In the genomic region with DNA sequence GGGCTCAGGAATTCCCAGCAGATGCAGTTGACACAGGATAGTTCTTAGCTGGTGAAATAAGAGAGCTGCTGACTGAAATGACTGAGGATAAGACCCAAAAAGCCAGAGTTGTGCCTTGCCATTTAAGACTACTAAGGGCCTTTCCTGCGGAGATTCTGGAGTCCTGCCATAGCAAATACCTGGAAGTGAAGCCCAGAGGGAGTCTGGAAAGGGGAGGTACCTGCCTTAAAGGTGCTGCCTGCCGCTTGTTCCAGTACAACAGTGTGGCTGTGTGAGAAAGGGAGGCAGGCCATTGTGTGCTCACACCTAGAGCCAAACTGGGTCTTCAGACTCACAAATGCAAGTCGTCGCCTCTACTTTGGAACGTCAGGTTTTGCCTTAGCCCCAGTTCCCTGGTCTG, we compare ENCODE assay signal across 10 mouse cellular contexts.
DNase-seq lines count a peak whose midpoint lies in the region; ATAC-seq and TF ChIP-seq lines count a peak whose summit lies in the region.
"Had no signal": no experiment of that assay in that cellular context is flagged by ENCODE, and none has a peak within 500 bp of the region (broad histone marks: within the 10 kb centered on the region; RNA-seq: fewer than 3 reads in every experiment).

No protein-coding gene starts in this region.

- H3K27ac ChIP-seq in heart, postnatal 0 days (ENCODE audit: low read depth) = peak overlapping the region; percentile 38; the same call in 1 of the 2 replicates
- peak overlapping the region; percentile 67 for H3K27ac ChIP-seq in intestine, embryonic 16.5 days (ENCODE audit: low read length)

- H3K9me3 ChIP-seq in heart, postnatal 0 days (replicated peaks; ENCODE audit: control insufficient read depth, low read length) = no peaks in the 10 kb centered on the region
- H3K9me3 ChIP-seq in intestine, embryonic 16.5 days (ENCODE audit: control insufficient read depth, low read length) = no peaks in the 10 kb centered on the region

- H3K4me1 ChIP-seq in heart, postnatal 0 days (ENCODE audit: control insufficient read depth, insufficient read depth) = peaks cover 42% of the 10 kb centered on the region
- H3K4me1 ChIP-seq in intestine, embryonic 16.5 days (ENCODE audit: control insufficient read depth, insufficient read depth, low read length) = peaks cover 31% of the 10 kb centered on the region

- no peak overlapping the region for H3K9ac ChIP-seq in heart, postnatal 0 days (replicated peaks; ENCODE audit: low read depth, low read length)
- H3K9ac ChIP-seq in intestine, embryonic 16.5 days (ENCODE audit: low read depth, low read length) = peak overlapping the region; percentile 13; the same call in 1 of the 2 replicates

- H3K36me3 ChIP-seq in heart, postnatal 0 days (replicated peaks; ENCODE audit: control insufficient read depth, insufficient read depth, low read length) = peaks cover 17% of the 10 kb centered on the region; the same call in 1 of the 2 replicates
- no peaks in the 10 kb centered on the region for H3K36me3 ChIP-seq in intestine, embryonic 16.5 days (ENCODE audit: control insufficient read depth, insufficient read depth, low read length)

- H3K27me3 ChIP-seq in heart, postnatal 0 days (ENCODE audit: control insufficient read depth, insufficient read depth, low read length) = no peaks in the 10 kb centered on the region
- H3K27me3 ChIP-seq in intestine, embryonic 16.5 days (replicated peaks; ENCODE audit: control insufficient read depth, insufficient read depth, low read length) = no peaks in the 10 kb centered on the region

- 53% methylated on average over 5 of the region's 5 CpGs for WGBS in heart, postnatal 0 days
- 45% methylated on average over 5 of the region's 5 CpGs for WGBS in intestine, embryonic 16.5 days

- TF ChIP-seq EP300 in heart, postnatal 0 days (IDR thresholded peaks at IDR 0.05; ENCODE audit: low read depth) = no peak

- no peak overlapping the region for H3K4me3 ChIP-seq in heart, postnatal 0 days (ENCODE audit: low read depth, low read length)
- 0 out of 2 replicates have a peak overlapping the region, but pooled peaks have one; percentile 2 for H3K4me3 ChIP-seq in intestine, embryonic 16.5 days (ENCODE audit: low read length)

- H3K4me2 ChIP-seq in heart, postnatal 0 days (ENCODE audit: low read depth, low read length) = no peak overlapping the region
- peak overlapping the region; percentile 30 for H3K4me2 ChIP-seq in intestine, embryonic 16.5 days (ENCODE audit: low read depth, low read length)

- no peak for ATAC-seq in heart, postnatal 0 days (ENCODE audit: insufficient read depth, low read depth)
- no peak for ATAC-seq in intestine, embryonic 16.5 days
- ATAC-seq: activated CD4-positive, CD25-positive, alpha-beta regulatory T cell, adult 4 months; forebrain, embryonic 16.5 days had no signal

- DNase-seq in heart, postnatal 0 days (ENCODE audit: low spot score) = no peak
- no peak for DNase-seq in heart, adult 18-20 months
- DNase-seq in ZHBTc4 (ENCODE audit: low read depth, low spot score) = peak; percentile 33
- peak; percentile 71 for DNase-seq in lung, postnatal 25 days (ENCODE audit: low spot score)
- DNase-seq in layer of hippocampus, adult 9-11 months = no peak
- DNase-seq in spleen, adult 12 weeks (ENCODE audit: low spot score) = no peak
- no peak for DNase-seq in retina, embryonic 14.5 days (ENCODE audit: low spot score)

- TF ChIP-seq CTCF in heart, postnatal 0 days (IDR thresholded peaks at IDR 0.05; ENCODE audit: low read depth) = no peak

Comparison
In these comparisons a context has a peak if more than half of its experiments do, and no peak if none do; other contexts are left out.
1. DNase-seq: peak in ZHBTc4 (single experiment) and lung, postnatal 25 days (single experiment); none in heart, postnatal 0 days (single experiment), heart, adult 18-20 months (0 of 2), layer of hippocampus, adult 9-11 months (single experiment), spleen, adult 12 weeks (single experiment) and retina, embryonic 14.5 days (single experiment).